Mouse (Mus musculus): ENCODE measurements at regions not wholly inside any gene's neighbourhood (a gene's known extent, or its start where the extent isn't known, plus 50 kb on each side); places are given as distances from the start of the nearest gene placed in this dataset.

GRCm38 (mm10) chr3:63638572-63638971, 154.9 kb upstream of the Gm34302 start:
- intact Hi-C loops (cut with DNase I), result no loop called here
- no peak for DNase-seq (ENCODE audit: low spot score in 2 of 2)

- intact Hi-C loops (cut with DNase I), result no loop called here
- DNase-seq (ENCODE audit: low spot score in 2 of 2), result peak in 1 of 2 experiments; percentile 8
Measured at GRCm38 (mm10) chr3:63637913-63638312, 154.2 kb upstream of the Gm34302 start.

GRCm38 (mm10) chr3:63627724-63628123, 144.0 kb upstream of the Gm34302 start:
- intact Hi-C loops (cut with DNase I), result no loop called here
- no peak for DNase-seq (ENCODE audit: low spot score in 2 of 2)

- intact Hi-C loops (cut with DNase I), result no loop called here
- no peak for DNase-seq (ENCODE audit: low spot score in 2 of 2)
Measured at GRCm38 (mm10) chr3:63616127-63616526, 132.4 kb upstream of the Gm34302 start.

- intact Hi-C loops (cut with DNase I), result no loop called here
- DNase-seq (ENCODE audit: low spot score in 2 of 2), result no peak
Measured at GRCm38 (mm10) chr3:63613652-63614051, 130.0 kb upstream of the Gm34302 start.

GRCm38 (mm10) chr3:63612767-63613363, 129.2 kb upstream of the Gm34302 start:
- no peak for DNase-seq (ENCODE audit: low spot score in 2 of 2)
- intact Hi-C loops (cut with DNase I), result no loop called here

- intact Hi-C loops (cut with DNase I), result no loop called here
- no peak for DNase-seq (ENCODE audit: low spot score in 2 of 2)
Measured at GRCm38 (mm10) chr3:63610113-63610919, 126.6 kb upstream of the Gm34302 start.

GRCm38 (mm10) chr3:63609454-63610112, 125.9 kb upstream of the Gm34302 start:
- DNase-seq (ENCODE audit: low spot score in 2 of 2), result no peak
- intact Hi-C loops (cut with DNase I), result no loop called here

- DNase-seq (ENCODE audit: low spot score in 2 of 2), result no peak
- intact Hi-C loops (cut with DNase I), result no loop called here
Measured at GRCm38 (mm10) chr3:63582717-63583696, 99.3 kb upstream of the Gm34302 start.

- no peak for DNase-seq (ENCODE audit: low spot score in 2 of 2)
- intact Hi-C loops (cut with DNase I), result no loop called here
Measured at GRCm38 (mm10) chr3:63582180-63582579, 98.5 kb upstream of the Gm34302 start.

GRCm38 (mm10) chr3:63570607-63571353, 87.1 kb upstream of the Gm34302 start:
- intact Hi-C loops (cut with DNase I), result loop anchor here (1.0 kb wide), 1 partner anchor 297 kb away; no protein-coding TSS in a partner anchor
- DNase-seq (ENCODE audit: low spot score in 2 of 2), result peak; percentile 50 to 72

GRCm38 (mm10) chr3:63570082-63570481, 86.4 kb upstream of the Gm34302 start:
- intact Hi-C loops (cut with DNase I), result loop anchor here (1.0 kb wide), 1 partner anchor 297 kb away; no protein-coding TSS in a partner anchor
- DNase-seq (ENCODE audit: low spot score in 2 of 2), result no peak

GRCm38 (mm10) chr3:63569004-63569596, 85.4 kb upstream of the Gm34302 start:
- DNase-seq (ENCODE audit: low spot score in 2 of 2), result no peak
- intact Hi-C loops (cut with DNase I), result no loop called here

- no peak for DNase-seq (ENCODE audit: low spot score in 2 of 2)
- intact Hi-C loops (cut with DNase I), result no loop called here
Measured at GRCm38 (mm10) chr3:63567726-63568125, 84.0 kb upstream of the Gm34302 start.

GRCm38 (mm10) chr3:63563057-63563456, 79.4 kb upstream of the Gm34302 start:
- intact Hi-C loops (cut with DNase I), result no loop called here

GRCm38 (mm10) chr3:63562532-63562931, 78.9 kb upstream of the Gm34302 start:
- DNase-seq (ENCODE audit: low spot score in 2 of 2), result no peak
- intact Hi-C loops (cut with DNase I), result no loop called here

More at GRCm38 (mm10) chr3:63563057-63563456, 79.4 kb upstream of the Gm34302 start:
- no peak for DNase-seq (ENCODE audit: low spot score in 2 of 2)

GRCm38 (mm10) chr3:63560745-63561151, 77.1 kb upstream of the Gm34302 start:
- DNase-seq (ENCODE audit: low spot score in 2 of 2), result no peak
- intact Hi-C loops (cut with DNase I), result no loop called here

- intact Hi-C loops (cut with DNase I), result loop anchor here (5.0 kb wide), 1 partner anchor 371 kb away; the partner anchor contains the start of gene E130311K13Rik
- no peak for DNase-seq (ENCODE audit: low spot score in 2 of 2)
Measured at GRCm38 (mm10) chr3:63556741-63557140, 73.1 kb upstream of the Gm34302 start.
